Mouse (Mus musculus) CH12.LX (cell line): ENCODE data around the gene Tmem39b. TPM values are rescaled to one million over a fixed set of nuclear protein-coding genes. Genes with fewer than 3 reads are reported as not detected.

Experiments used
- DNase-seq: peaks from one replicate; pipeline ENCODE4 v3.0.0-alpha.2; 2013; ENCODE audit errors: extremely low read depth
- H3K27ac ChIP-seq: 2 replicates; pipeline ENCODE4 v1.5.1; 2012; ENCODE audit warnings: low read depth, mild to moderate bottlenecking, control low read depth, moderate library complexity; ENCODE audit not compliant: insufficient read depth
- H3K27me3 ChIP-seq: replicated peaks from 2 replicates; pipeline ENCODE3; 2012; ENCODE audit warnings: inconsistent platforms
- H3K36me3 ChIP-seq, 2 experiments: replicated peaks in 1 of 2; 2 replicates each; pipeline versions ENCODE3 to v1.6.1; 2012; ENCODE audit warnings: inconsistent platforms in 1 of 2, low read length in 1 of 2, mild to moderate bottlenecking in 1 of 2, mixed read lengths in 1 of 2, moderate library complexity in 1 of 2; ENCODE audit not compliant: control insufficient read depth in 1 of 2, insufficient read depth in 1 of 2
- H3K4me1 ChIP-seq, 2 experiments: 2 replicates each; pipeline ENCODE4 v1.6.1; 2012; ENCODE audit warnings: inconsistent platforms in 1 of 2, moderate library complexity in 1 of 2; ENCODE audit not compliant: insufficient read depth in 2 of 2, control insufficient read depth in 1 of 2
- H3K4me2 ChIP-seq: 2 replicates; pipeline ENCODE4 v1.6.1; 2012; ENCODE audit warnings: low read depth, mild to moderate bottlenecking, control low read depth; ENCODE audit not compliant: poor library complexity, insufficient read depth, severe bottlenecking
- H3K4me3 ChIP-seq, 3 experiments: fragments of 150-350 bp in 1 of 3; sonication (generic) in 1 of 3; replicated peaks in 1 of 3; 2 replicates each; pipeline versions ENCODE3 to v1.5.1; 2011 to 2012; ENCODE audit warnings: low read depth in 2 of 3, low read length in 2 of 3, mild to moderate bottlenecking in 2 of 3, moderate library complexity in 2 of 3, control low read depth in 1 of 3, improper control_type of control experiment in 1 of 3, inconsistent platforms in 1 of 3, mixed read lengths in 1 of 3; ENCODE audit not compliant: poor library complexity in 1 of 3
- H3K79me2 ChIP-seq: replicated peaks from 2 replicates; pipeline ENCODE4 v1.6.1; 2012; ENCODE audit warnings: mild to moderate bottlenecking, moderate library complexity; ENCODE audit not compliant: control insufficient read depth, poor library complexity, insufficient read depth, severe bottlenecking; ENCODE audit errors: extremely low read depth
- H3K9ac ChIP-seq: 2 replicates; pipeline ENCODE4 v1.6.1; 2012; ENCODE audit warnings: low read depth, mild to moderate bottlenecking, control low read depth, moderate library complexity; ENCODE audit not compliant: insufficient read depth
- H3K9me3 ChIP-seq: replicated peaks from 2 replicates; pipeline ENCODE3; 2012; ENCODE audit warnings: low read length, inconsistent platforms, mixed read lengths
- CHD1 ChIP-seq: IDR thresholded peaks from 2 replicates; pipeline ENCODE4 v1.6.1; 2012; ENCODE audit warnings: low read depth, low read length, improper control_type of control experiment, inconsistent platforms
- CHD2 ChIP-seq: IDR thresholded peaks from 2 replicates; pipeline ENCODE4 v1.6.1; 2011; ENCODE audit warnings: low read length, improper control_type of control experiment
- CTCF ChIP-seq, 2 experiments: IDR thresholded peaks in 1 of 2; conservative IDR thresholded peaks in 1 of 2; 2 replicates each; pipeline ENCODE4 v1.5.1; 2011 to 2012; ENCODE audit warnings: low read depth in 2 of 2, low read length in 2 of 2, improper control_type of control experiment in 1 of 2, inconsistent platforms in 1 of 2, mild to moderate bottlenecking in 1 of 2, moderate library complexity in 1 of 2
- E2F4 ChIP-seq: IDR thresholded peaks from 2 replicates; pipeline ENCODE4 v1.6.1; 2011; ENCODE audit warnings: low read depth, low read length, improper control_type of control experiment; ENCODE audit not compliant: insufficient replicate concordance
- ELF1 ChIP-seq: IDR thresholded peaks from 2 replicates; pipeline ENCODE4 v1.6.1; 2014; ENCODE audit warnings: low read depth, mild to moderate bottlenecking, inconsistent platforms, low read length, improper control_type of control experiment
- EP300 ChIP-seq: IDR thresholded peaks from 2 replicates; pipeline ENCODE4 v1.6.1; 2011; ENCODE audit warnings: low read length, improper control_type of control experiment
- ETS1 ChIP-seq: conservative IDR thresholded peaks from 2 replicates; pipeline ENCODE4 v1.6.1; 2012; ENCODE audit warnings: low read depth, mild to moderate bottlenecking, inconsistent platforms, low read length, improper control_type of control experiment, moderate library complexity
- IRF4 ChIP-seq: IDR thresholded peaks from 2 replicates; pipeline ENCODE4 v1.6.1; 2014; ENCODE audit warnings: low read depth, mild to moderate bottlenecking, inconsistent platforms, low read length, improper control_type of control experiment
- JUN ChIP-seq: IDR thresholded peaks from 2 replicates; pipeline ENCODE4 v1.6.1; 2011; ENCODE audit warnings: low read depth, mild to moderate bottlenecking, low read length, improper control_type of control experiment, moderate library complexity; ENCODE audit not compliant: insufficient read depth
- JUND ChIP-seq: conservative IDR thresholded peaks from 2 replicates; pipeline ENCODE4 v1.6.1; 2011; ENCODE audit warnings: low read depth, low read length, improper control_type of control experiment
- KAT2A ChIP-seq: IDR thresholded peaks from 2 replicates; pipeline ENCODE4 v1.6.1; 2012; ENCODE audit warnings: low read length, improper control_type of control experiment, inconsistent platforms; ENCODE audit not compliant: insufficient replicate concordance
- MAFK ChIP-seq: IDR thresholded peaks from 2 replicates; pipeline ENCODE4 v1.6.1; 2011; ENCODE audit warnings: low read length, improper control_type of control experiment; ENCODE audit not compliant: insufficient replicate concordance
- MAX ChIP-seq: IDR thresholded peaks from 2 replicates; pipeline ENCODE4 v1.6.1; 2011; ENCODE audit warnings: low read length, improper control_type of control experiment
- MAZ ChIP-seq: IDR thresholded peaks from 2 replicates; pipeline ENCODE4 v1.6.1; 2012; ENCODE audit warnings: low read depth, mild to moderate bottlenecking, inconsistent platforms, low read length, improper control_type of control experiment, moderate library complexity
- MEF2A ChIP-seq: IDR thresholded peaks from 2 replicates; pipeline ENCODE4 v1.6.1; 2014; ENCODE audit warnings: low read depth, mild to moderate bottlenecking, inconsistent platforms, low read length, improper control_type of control experiment, borderline replicate concordance
- MYC ChIP-seq: IDR thresholded peaks from 2 replicates; pipeline ENCODE4 v1.6.1; 2011; ENCODE audit warnings: low read depth, mild to moderate bottlenecking, improper control_type of control experiment, low read length
- NELFE ChIP-seq: IDR thresholded peaks from 2 replicates; pipeline ENCODE4 v1.6.1; 2011; ENCODE audit warnings: low read depth, low read length, improper control_type of control experiment
- NRF1 ChIP-seq: IDR thresholded peaks from 2 replicates; pipeline ENCODE4 v1.6.1; 2014; ENCODE audit warnings: low read depth, mild to moderate bottlenecking, inconsistent platforms, low read length, improper control_type of control experiment, moderate library complexity
- PAX5 ChIP-seq: IDR thresholded peaks from 2 replicates; pipeline ENCODE4 v1.6.1; 2012; ENCODE audit warnings: low read length, inconsistent platforms, mixed read lengths
- POLR2A ChIP-seq: IDR thresholded peaks from 2 replicates; pipeline ENCODE4 v1.6.1; 2011; ENCODE audit warnings: low read depth, mild to moderate bottlenecking, improper control_type of control experiment, low read length
- POLR2AphosphoS2 ChIP-seq: IDR thresholded peaks from 2 replicates; pipeline ENCODE4 v1.6.1; 2011; ENCODE audit warnings: low read depth, low read length, improper control_type of control experiment
- RAD21 ChIP-seq: IDR thresholded peaks from 2 replicates; pipeline ENCODE4 v1.6.1; 2011; ENCODE audit warnings: low read depth, mild to moderate bottlenecking, low read length, improper control_type of control experiment, moderate library complexity
- RCOR1 ChIP-seq: conservative IDR thresholded peaks from 2 replicates; pipeline ENCODE4 v1.6.1; 2012; ENCODE audit warnings: low read depth, mild to moderate bottlenecking, inconsistent platforms, low read length, improper control_type of control experiment
- SIN3A ChIP-seq: IDR thresholded peaks from 2 replicates; pipeline ENCODE4 v1.6.1; 2012; ENCODE audit warnings: low read length, improper control_type of control experiment, inconsistent platforms
- SMC3 ChIP-seq: IDR thresholded peaks from 2 replicates; pipeline ENCODE4 v1.6.1; 2011; ENCODE audit warnings: low read depth, low read length, improper control_type of control experiment
- TCF12 ChIP-seq: IDR thresholded peaks from 2 replicates; pipeline ENCODE4 v1.6.1; 2014; ENCODE audit warnings: low read depth, mild to moderate bottlenecking, inconsistent platforms, low read length, improper control_type of control experiment
- UBTF ChIP-seq: IDR thresholded peaks from 2 replicates; pipeline ENCODE4 v1.6.1; 2012; ENCODE audit warnings: low read depth, mild to moderate bottlenecking, inconsistent platforms, low read length, improper control_type of control experiment, moderate library complexity
- USF1 ChIP-seq: IDR thresholded peaks from 2 replicates; pipeline ENCODE4 v1.6.1; 2014; ENCODE audit warnings: low read depth, mild to moderate bottlenecking, inconsistent platforms, low read length, improper control_type of control experiment
- USF2 ChIP-seq: conservative IDR thresholded peaks from 2 replicates; pipeline ENCODE4 v1.6.1; 2011; ENCODE audit warnings: low read depth, low read length, improper control_type of control experiment
- ZC3H11A ChIP-seq: IDR thresholded peaks from 2 replicates; pipeline ENCODE4 v1.6.1; 2012; ENCODE audit warnings: low read depth, mild to moderate bottlenecking, inconsistent platforms, low read length, improper control_type of control experiment
- ZKSCAN1 ChIP-seq: IDR thresholded peaks from 2 replicates; pipeline ENCODE4 v1.6.1; 2012; ENCODE audit warnings: low read depth, inconsistent platforms, low read length, improper control_type of control experiment, borderline replicate concordance
- ZMIZ1 ChIP-seq: IDR thresholded peaks from 2 replicates; pipeline ENCODE4 v1.6.1; 2012; ENCODE audit warnings: low read depth, mild to moderate bottlenecking, inconsistent platforms, low read length, improper control_type of control experiment
- ZNF384 ChIP-seq: IDR thresholded peaks from 2 replicates; pipeline ENCODE4 v1.6.1; 2012; ENCODE audit warnings: low read depth, low read length, improper control_type of control experiment, inconsistent platforms
- dilution Hi-C: fragments of 300-500 bp; cut with MboI; formaldehyde crosslinking; loops from 2 replicates; pipeline ENCODE4 v1.14.3; 2020; ENCODE audit warnings: low sequenced_read_pairs; ENCODE audit not compliant: extremely low pct_unique_long_range_greater_than_20kb, extremely low pct_ligation_motif_present
- in situ Hi-C: fragments of 300-500 bp; cut with MboI; formaldehyde crosslinking; loops from 3 replicates; pipeline ENCODE4 v1.14.3; 2019; ENCODE audit warnings: low sequenced_read_pairs, low pct_ligation_motif_present, low pct_unique_long_range_greater_than_20kb, mixed read lengths
- polyA plus RNA-seq: library from polyadenylated mRNA; unstranded; fragments of >175 nt; gene quantifications from 2 replicates; pipeline ENCODE4 v1.2.1, GENCODE M21; 2012; ENCODE audit warnings: low read depth; ENCODE audit not compliant: insufficient read length
- total RNA-seq, 2 experiments: library from RNA; depleted of rRNA; stranded (reverse); fragments of 300-350 nt in 1 of 2; fragments of >200 nt in 1 of 2; gene quantifications; 2 replicates each; pipeline ENCODE4 v1.2.3; 2012 to 2014

Tmem39b gene
- total and polyA plus RNA-seq, 3 experiments: 11.3 to 37.7 (median 14.6) TPM

- TF ChIP-seq MAX (peak; percentile 79), ZNF384 (no peak), NELFE (peak; percentile 50; the same call in 1 of the 2 replicates), SMC3 (no peak), MAZ (0 out of 2 replicates have a peak, but pooled peaks have one; percentile 19), ELF1 (peak; percentile 63), POLR2A (peak; percentile 76), EP300 (no peak), E2F4 (no peak), ZKSCAN1 (no peak), ZC3H11A (no peak)
These were observed 24.4 kb downstream of the Tmem39b start, which contains the start of gene Kpna6 (continued) for GRCm38 (mm10) chr4:129672083-129672877.

- in situ Hi-C loops (no loop called here), dilution Hi-C loops (no loop called here)
- Histone ChIP-seq H3K4me2 (peak overlapping the region; percentile 83), H3K4me3 (peak overlapping the region; percentile 85 to 95 (median 89)), H3K9me3 (no peaks in the 10 kb centered on the region), H3K27ac (no peak overlapping the region), H3K27me3 (no peaks in the 10 kb centered on the region), H3K36me3 (peaks cover 7 to 30% of the 10 kb centered on the region in 2 experiments), H3K79me2 (peaks cover 36% of the 10 kb centered on the region), H3K4me1 (peaks cover 3 to 19% of the 10 kb centered on the region in 2 experiments; a peak in 3 of 4 replicates), H3K9ac (peak overlapping the region; percentile 96)
- DNase-seq: peak; percentile 67
- TF ChIP-seq POLR2A (no peak), PAX5 (no peak), MAZ (peak; percentile 58; the same call in 1 of the 2 replicates), KAT2A (0 out of 2 replicates have a peak, but pooled peaks have one; percentile 27), IRF4 (no peak), SMC3 (peak; percentile 31), RAD21 (peak; percentile 25), USF2 (no peak), USF1 (no peak), MYC (0 out of 2 replicates have a peak, but pooled peaks have one; percentile 27), ZKSCAN1 (no peak), CTCF (conservative IDR thresholded peaks at IDR 0.05 in 1 of 2, IDR thresholded peaks at IDR 0.05 in 1 of 2; ENCODE audit: low read depth in 2 of 2, low read length in 2 of 2) (peak; percentile 76 to 82), UBTF (no peak), JUN (no peak), JUND (no peak; the same call in 1 of the 2 replicates), TCF12 (no peak), CHD1 (peak; percentile 5; the same call in 1 of the 2 replicates), MEF2A (no peak; the same call in 1 of the 2 replicates), CHD2 (peak; percentile 29; the same call in 1 of the 2 replicates), RCOR1 (0 out of 2 replicates have a peak, but pooled peaks have one; percentile 34), E2F4 (no peak), ZMIZ1 (no peak), ETS1 (no peak), ZNF384 (no peak), MAFK (no peak), ELF1 (no peak), NRF1 (no peak), NELFE (peak; percentile 31; the same call in 1 of the 2 replicates), SIN3A (peak; percentile 55), POLR2AphosphoS2 (no peak)
These were observed 25.1 kb downstream of the Tmem39b start for GRCm38 (mm10) chr4:129671491-129672082.
